Mouse (Mus musculus) liver, embryonic 15.5 days (tissue): ENCODE measurements around the gene Vmn1r210. TPM values are rescaled to one million over a fixed set of nuclear protein-coding genes. Genes with fewer than 3 reads are reported as not detected.

ENCODE experiments used
- polyA plus RNA-seq: library from polyadenylated mRNA; unstranded; fragments of >200 nt; fragmentation: Nextera tagmentation; extraction: Ambion mirVana; gene quantifications from 2 replicates; pipeline ENCODE4 v1.2.1, GENCODE M21; 2015

Gene Vmn1r210
- polyA plus RNA-seq, 1 experiment from 2014 or later = not detected

Other genes starting within 250 kb of the Vmn1r210 start
- not detected in 2 replicates for gene Vmn1r205, start 238.3 kb downstream of the Vmn1r210 start, polyA plus RNA-seq
- gene Vmn1r206, start 207.1 kb downstream of the Vmn1r210 start, polyA plus RNA-seq = not detected in 2 replicates
- not detected in 2 replicates for gene Vmn1r207-ps, start 101.7 kb downstream of the Vmn1r210 start, polyA plus RNA-seq
- gene Vmn1r208, start 53.9 kb downstream of the Vmn1r210 start, polyA plus RNA-seq = not detected in 2 replicates
- not detected in 2 replicates for gene Vmn1r209, start 21.7 kb downstream of the Vmn1r210 start, polyA plus RNA-seq
- gene Vmn1r211, start 26.2 kb upstream of the Vmn1r210 start, polyA plus RNA-seq = not detected in 2 replicates
- not detected in 2 replicates for gene Vmn1r212, start 52.9 kb upstream of the Vmn1r210 start, polyA plus RNA-seq
- gene Vmn1r213, start 176.3 kb upstream of the Vmn1r210 start, polyA plus RNA-seq = not detected in 2 replicates
- not detected in 2 replicates for gene Vmn1r214, start 199.1 kb upstream of the Vmn1r210 start, polyA plus RNA-seq
- not detected in 2 replicates for gene Vmn1r215, start 236.7 kb upstream of the Vmn1r210 start, polyA plus RNA-seq